Comparison of ENCODE assay signal across 30 mouse cellular contexts in the genomic region with DNA sequence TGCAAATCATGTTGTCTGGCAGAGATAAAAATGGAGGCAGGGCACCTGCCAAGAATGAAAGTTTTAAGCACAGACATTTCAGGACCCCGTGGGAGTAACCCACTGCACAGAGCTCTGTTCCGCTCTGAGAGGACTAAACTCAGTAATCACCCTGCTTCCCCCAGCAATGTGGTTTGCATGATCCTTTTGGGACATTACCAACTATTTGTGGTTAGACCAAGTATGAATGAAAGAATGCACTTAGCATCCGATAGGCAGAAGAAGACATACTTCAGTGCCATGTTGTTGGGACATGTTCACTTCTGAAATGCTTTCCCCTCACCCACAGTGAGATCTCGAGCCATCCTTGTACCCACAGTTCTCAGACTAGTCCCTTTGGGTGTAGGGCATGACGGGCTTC. TPM values are rescaled to one million over a fixed set of nuclear protein-coding genes. Genes with fewer than 3 reads are reported as not detected.
DNase-seq lines count a peak whose midpoint lies in the region; ATAC-seq and TF ChIP-seq lines count a peak whose summit lies in the region.
"Had no signal": no experiment of that assay in that cellular context is flagged by ENCODE, and none has a peak within 500 bp of the region (broad histone marks: within the 10 kb centered on the region; RNA-seq: fewer than 3 reads in every experiment).

No protein-coding gene starts in this region.

- H3K9me3 ChIP-seq in embryonic facial prominence, embryonic 14.5 days (ENCODE audit: control insufficient read depth, low read length): no peaks in the 10 kb centered on the region
- H3K9me3 ChIP-seq in embryonic facial prominence, embryonic 10.5 days: no peaks in the 10 kb centered on the region
- H3K9me3 ChIP-seq: embryonic facial prominence, embryonic 15.5 days; forebrain, embryonic 10.5 days; hindbrain, embryonic 10.5 days; hindbrain, embryonic 13.5 days; intestine, embryonic 15.5 days had no signal

- peaks cover 17% of the 10 kb centered on the region; the same call in 1 of the 2 replicates for H3K4me1 ChIP-seq in embryonic facial prominence, embryonic 14.5 days (ENCODE audit: control insufficient read depth, insufficient read depth, low read length)
- H3K4me1 ChIP-seq in embryonic facial prominence, embryonic 10.5 days: no peaks in the 10 kb centered on the region
- H3K4me1 ChIP-seq in embryonic fibroblast, embryonic 13.5 days (ENCODE audit: control insufficient read depth, insufficient read depth, low read length): peaks cover 8% of the 10 kb centered on the region
- H3K4me1 ChIP-seq: forebrain, embryonic 10.5 days; hindbrain, embryonic 10.5 days; hindbrain, embryonic 13.5 days; intestine, embryonic 15.5 days had no signal

- 0 out of 2 replicates have a peak, but pooled peaks cover 4% of the 10 kb centered on the region for H3K27me3 ChIP-seq in embryonic facial prominence, embryonic 14.5 days (replicated peaks; ENCODE audit: control insufficient read depth, insufficient read depth, low read length)
- no peaks in the 10 kb centered on the region for H3K27me3 ChIP-seq in embryonic facial prominence, embryonic 10.5 days (replicated peaks; ENCODE audit: low read depth, poor library complexity, severe bottlenecking)
- H3K27me3 ChIP-seq: embryonic facial prominence, embryonic 15.5 days; hindbrain, embryonic 13.5 days; intestine, embryonic 15.5 days had no signal

- peak; percentile 33; the same call in 1 of the 2 replicates for ATAC-seq in embryonic facial prominence, embryonic 14.5 days (ENCODE audit: low read depth)
- ATAC-seq in frontal cortex, adult (ENCODE audit: low TSS enrichment): no peak
- ATAC-seq: CD4-positive, CD25-positive, alpha-beta regulatory T cell, adult 4 months; forebrain, embryonic 14.5 days; forebrain, postnatal 0 days; hindbrain, embryonic 16.5 days; intestine, embryonic 15.5 days had no signal

- WGBS in embryonic facial prominence, embryonic 14.5 days: 76% methylated on average over 5 of the region's 5 CpGs
- WGBS in embryonic facial prominence, embryonic 10.5 days: 93% methylated on average over 5 of the region's 5 CpGs

- no peak for TF ChIP-seq CTCF in embryonic fibroblast, embryonic 13.5 days (IDR thresholded peaks at IDR 0.05; ENCODE audit: borderline replicate concordance, insufficient read depth, low read length)

- no peak overlapping the region for H3K4me2 ChIP-seq in embryonic facial prominence, embryonic 14.5 days (ENCODE audit: low read depth, low read length)
- H3K4me2 ChIP-seq: embryonic facial prominence, embryonic 15.5 days; heart, embryonic 11.5 days; hindbrain, embryonic 13.5 days; intestine, embryonic 15.5 days had no signal

- DNase-seq in embryonic facial prominence, embryonic 14.5 days (ENCODE audit: low spot score): peak; percentile 38
- no peak for DNase-seq in embryonic facial prominence, embryonic 10.5 days (ENCODE audit: low spot score)
- peak; percentile 84 for DNase-seq in Muller cell, postnatal 12 days (ENCODE audit: inconsistent ontology term)
- no peak for DNase-seq in lung, postnatal 10 days
- no peak for DNase-seq in frontal cortex, postnatal 10 days (ENCODE audit: low spot score in 2 of 2)
- DNase-seq: adrenal gland, adult 8-10 months; adrenal gland, postnatal 25 days; cerebellum, adult 11-12 months; cerebellum, adult 8-10 months; cerebellum, postnatal 10 days; cerebellum, postnatal 36 days; embryo, embryonic 11 days; forebrain, postnatal 0 days; gastrocnemius, postnatal 10 days; gastrocnemius, postnatal 36 days; heart, adult 2 months; heart, postnatal 36 days; kidney, adult 11 months had no signal

- no peak for TF ChIP-seq POLR2A in embryonic fibroblast, embryonic 13.5 days (IDR thresholded peaks at IDR 0.05; ENCODE audit: low read depth, low read length)

- H3K4me3 ChIP-seq in embryonic facial prominence, embryonic 14.5 days (ENCODE audit: low read depth, low read length): no peak overlapping the region
- no peak overlapping the region for H3K4me3 ChIP-seq in embryonic facial prominence, embryonic 10.5 days
- H3K4me3 ChIP-seq in embryonic fibroblast, embryonic 13.5 days (ENCODE audit: insufficient read depth, low read length): no peak overlapping the region
- H3K4me3 ChIP-seq: embryonic facial prominence, embryonic 15.5 days; erythroblast, embryonic 14.5 days; forebrain, embryonic 10.5 days; heart, adult 2 months; hindbrain, embryonic 10.5 days; hindbrain, embryonic 13.5 days; intestine, embryonic 15.5 days had no signal

- no peaks in the 10 kb centered on the region for H3K36me3 ChIP-seq in embryonic facial prominence, embryonic 14.5 days (ENCODE audit: control insufficient read depth, insufficient read depth, low read length)
- no peaks in the 10 kb centered on the region for H3K36me3 ChIP-seq in embryonic facial prominence, embryonic 10.5 days (replicated peaks)
- H3K36me3 ChIP-seq: embryonic facial prominence, embryonic 15.5 days; forebrain, embryonic 10.5 days; hindbrain, embryonic 10.5 days; hindbrain, embryonic 13.5 days; intestine, embryonic 15.5 days had no signal

- no peak overlapping the region for H3K9ac ChIP-seq in embryonic facial prominence, embryonic 14.5 days (ENCODE audit: low read depth, low read length)
- H3K9ac ChIP-seq: embryonic facial prominence, embryonic 15.5 days; forebrain, postnatal 0 days; hindbrain, embryonic 13.5 days; intestine, embryonic 15.5 days had no signal

- no peak overlapping the region for H3K27ac ChIP-seq in embryonic facial prominence, embryonic 14.5 days (replicated peaks; ENCODE audit: low read depth, low read length)
- no peak overlapping the region for H3K27ac ChIP-seq in embryonic facial prominence, embryonic 10.5 days (replicated peaks)
- H3K27ac ChIP-seq in embryonic fibroblast, embryonic 13.5 days (ENCODE audit: insufficient read depth, low read length): peak overlapping the region; percentile 45
- H3K27ac ChIP-seq: embryonic facial prominence, embryonic 15.5 days; forebrain, embryonic 10.5 days; heart, adult 2 months; hindbrain, embryonic 10.5 days; hindbrain, embryonic 13.5 days; intestine, embryonic 15.5 days had no signal

RNA-seq across cellular contexts. Expression of gene Sh3rf3, which starts 24.3 kb away (rescaled TPM):
- polyA plus RNA-seq in embryonic facial prominence, embryonic 14.5 days (2014; fragmentation: Nextera tagmentation; extraction: Ambion mirVana): 2.4 and 3.1 TPM in 2 replicates
- 0.39 and 0.93 TPM in 2 replicates for polyA plus RNA-seq in embryonic facial prominence, embryonic 10.5 days (2016; fragmentation: Nextera tagmentation; extraction: Ambion mirVana)
- polyA plus RNA-seq in embryonic fibroblast, embryonic 13.5 days (2011; ENCODE audit: insufficient read length, low read depth, missing spikeins): 8.0 and 9.6 TPM in 2 replicates
- polyA plus RNA-seq: CD4-positive, CD25-positive, alpha-beta regulatory T cell, adult 4 months; erythroblast, embryonic 14.5 days had no signal

Comparison
In these comparisons a context has a peak if more than half of its experiments do, and no peak if none do; other contexts are left out.
1. DNase-seq: peak in embryonic facial prominence, embryonic 14.5 days (single experiment) and Muller cell, postnatal 12 days (single experiment); none in embryonic facial prominence, embryonic 10.5 days (single experiment), lung, postnatal 10 days (single experiment) and frontal cortex, postnatal 10 days (0 of 2).